Mouse (Mus musculus) liver, adult (tissue): Measurements from ENCODE around the gene Ehd4.

Experiments
- GATA4 ChIP-seq: IDR thresholded peaks from 2 replicates; pipeline ENCODE4 v1.6.1; 2014; ENCODE audit warnings: mild to moderate bottlenecking, low read length; ENCODE audit not compliant: insufficient replicate concordance

Gene Ehd4

GRCm38 (mm10) chr2:120154361-120154894 is at the start of gene Ehd4:
Gene Ehd4, minus strand, starts transcription at chr2:120154606.
- TF ChIP-seq GATA4, result no peak

- TF ChIP-seq GATA4, result no peak
Observed at GRCm38 (mm10) chr2:120203742-120204141, 49.3 kb upstream of the Ehd4 start.

GRCm38 (mm10) chr2:120200077-120200476 is 45.7 kb upstream of the Ehd4 start:
- TF ChIP-seq GATA4, result no peak

- no peak for TF ChIP-seq GATA4
Observed at GRCm38 (mm10) chr2:120188174-120188573, 33.8 kb upstream of the Ehd4 start.

GRCm38 (mm10) chr2:120187583-120187982 is 33.2 kb upstream of the Ehd4 start:
- TF ChIP-seq GATA4, result no peak

- TF ChIP-seq GATA4, result no peak
Observed at GRCm38 (mm10) chr2:120185527-120186276, 31.3 kb upstream of the Ehd4 start.

- TF ChIP-seq GATA4, result no peak
Observed at GRCm38 (mm10) chr2:120178936-120179335, 24.5 kb upstream of the Ehd4 start.

- TF ChIP-seq GATA4, result no peak
Observed at GRCm38 (mm10) chr2:120173718-120174117, 19.3 kb upstream of the Ehd4 start.

- TF ChIP-seq GATA4, result no peak
Observed at GRCm38 (mm10) chr2:120171362-120171761, 17.0 kb upstream of the Ehd4 start.

- TF ChIP-seq GATA4, result no peak
Observed at GRCm38 (mm10) chr2:120170726-120171125, 16.3 kb upstream of the Ehd4 start.

GRCm38 (mm10) chr2:120169382-120169781 is 15.0 kb upstream of the Ehd4 start:
- TF ChIP-seq GATA4, result no peak

GRCm38 (mm10) chr2:120167763-120168162 is 13.4 kb upstream of the Ehd4 start:
- TF ChIP-seq GATA4, result no peak

GRCm38 (mm10) chr2:120165474-120165873 is 11.1 kb upstream of the Ehd4 start:
- TF ChIP-seq GATA4, result no peak

- no peak for TF ChIP-seq GATA4
Observed at GRCm38 (mm10) chr2:120159434-120159833, 5.0 kb upstream of the Ehd4 start.

- no peak for TF ChIP-seq GATA4
Observed at GRCm38 (mm10) chr2:120158846-120159245, 4.4 kb upstream of the Ehd4 start.

- no peak for TF ChIP-seq GATA4
Observed at GRCm38 (mm10) chr2:120158016-120158415, 3.6 kb upstream of the Ehd4 start.

GRCm38 (mm10) chr2:120157606-120158005 is 3.2 kb upstream of the Ehd4 start:
- TF ChIP-seq GATA4, result no peak

GRCm38 (mm10) chr2:120153586-120154360 is 633 bp downstream of the Ehd4 start:
- no peak for TF ChIP-seq GATA4
